Mouse (Mus musculus): ENCODE measurements around the gene Gsn.

The Gsn gene

DNA sequence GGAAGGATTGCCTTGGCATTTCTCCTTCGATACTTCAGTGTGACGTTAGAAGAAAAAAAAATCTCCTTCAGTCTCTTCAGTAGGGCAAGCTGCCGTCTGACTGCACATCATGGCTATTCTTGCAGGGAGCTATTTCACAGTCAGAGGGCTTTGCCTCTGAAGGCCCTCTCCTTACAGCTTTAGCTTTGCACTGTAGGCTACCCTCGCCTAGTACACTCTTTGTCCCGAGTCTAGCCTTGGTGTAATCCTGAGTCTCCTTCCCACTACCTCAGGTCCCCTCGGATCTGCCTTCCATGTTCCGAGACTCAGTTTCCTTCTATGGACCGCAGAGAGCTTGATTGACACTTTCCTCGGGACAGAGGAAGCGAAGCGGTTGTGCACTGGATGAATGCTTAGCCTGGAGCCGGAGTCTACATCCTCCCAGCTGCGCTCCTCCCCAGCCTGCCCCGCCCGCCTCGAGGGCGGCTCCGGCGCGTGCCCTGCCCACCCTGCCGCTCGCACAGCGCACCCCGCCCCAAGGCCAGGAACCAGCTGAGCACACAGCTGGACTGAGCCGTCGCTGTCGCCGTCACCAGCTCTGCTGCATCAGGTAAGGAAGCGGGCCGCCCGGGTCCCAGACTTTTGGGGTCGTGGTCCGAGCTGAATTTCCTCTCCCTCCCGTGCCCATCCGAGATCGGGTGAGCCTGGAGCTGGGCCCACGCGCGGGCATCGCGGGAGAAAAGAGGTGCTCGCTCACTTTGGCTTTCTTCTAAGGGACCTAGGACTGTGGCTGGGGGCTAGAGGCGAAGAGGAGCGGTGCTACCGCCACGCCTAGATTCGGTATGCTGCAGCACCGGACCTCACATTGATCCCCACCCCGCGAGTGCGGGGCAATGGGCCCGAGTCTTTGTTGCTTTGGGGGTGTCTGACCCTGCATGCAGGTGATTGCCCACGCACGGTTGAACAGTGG is at the start of gene Gsn:
Gene Gsn (plus strand): TSS at position 496 of the 949 bp plus-strand sequence.
- peak; percentile 68 to 70 for DNase-seq (ENCODE audit: low spot score in 2 of 2)

DNA sequence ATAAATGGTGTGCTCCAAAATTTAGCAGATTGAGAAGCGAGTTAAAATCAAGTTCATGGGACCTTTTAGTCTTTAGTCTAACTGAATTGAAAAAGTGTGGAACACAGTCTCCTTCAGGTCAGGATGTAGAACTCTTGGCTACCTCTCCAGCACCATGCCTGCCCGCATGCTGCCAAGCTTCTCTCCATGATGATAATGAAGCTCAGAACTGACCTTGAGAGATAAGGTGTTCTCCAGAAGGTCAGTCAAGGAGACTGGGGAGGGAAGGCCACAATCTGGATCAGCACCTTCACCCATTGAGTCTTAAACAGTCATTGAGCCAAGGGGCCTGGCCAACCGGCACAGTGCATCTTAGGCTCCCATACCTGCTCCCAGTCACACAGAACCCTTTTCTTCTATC is 49.4 kb upstream of the Gsn start:
- no peak for DNase-seq (ENCODE audit: low spot score in 2 of 2)

DNA sequence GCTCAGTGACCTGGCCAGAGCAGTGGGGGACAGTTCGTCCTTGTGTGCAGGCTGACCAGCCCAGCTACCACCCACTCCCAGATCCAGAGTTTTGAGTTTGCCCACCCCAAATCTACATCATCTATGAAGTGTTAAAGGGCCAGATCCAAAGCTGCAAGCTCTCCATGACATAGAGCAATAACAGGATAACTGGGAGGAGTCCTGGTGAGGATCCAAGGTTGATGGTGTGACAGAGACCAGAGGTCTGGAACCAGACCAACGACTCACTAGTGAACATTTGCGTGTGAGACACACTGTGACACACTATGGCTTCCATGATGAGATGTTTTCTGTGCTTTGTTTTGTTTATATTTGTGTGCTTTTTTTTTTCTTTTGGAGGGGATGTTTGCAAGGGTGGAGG is 48.1 kb upstream of the Gsn start:
- no peak for DNase-seq (ENCODE audit: low spot score in 2 of 2)

DNA sequence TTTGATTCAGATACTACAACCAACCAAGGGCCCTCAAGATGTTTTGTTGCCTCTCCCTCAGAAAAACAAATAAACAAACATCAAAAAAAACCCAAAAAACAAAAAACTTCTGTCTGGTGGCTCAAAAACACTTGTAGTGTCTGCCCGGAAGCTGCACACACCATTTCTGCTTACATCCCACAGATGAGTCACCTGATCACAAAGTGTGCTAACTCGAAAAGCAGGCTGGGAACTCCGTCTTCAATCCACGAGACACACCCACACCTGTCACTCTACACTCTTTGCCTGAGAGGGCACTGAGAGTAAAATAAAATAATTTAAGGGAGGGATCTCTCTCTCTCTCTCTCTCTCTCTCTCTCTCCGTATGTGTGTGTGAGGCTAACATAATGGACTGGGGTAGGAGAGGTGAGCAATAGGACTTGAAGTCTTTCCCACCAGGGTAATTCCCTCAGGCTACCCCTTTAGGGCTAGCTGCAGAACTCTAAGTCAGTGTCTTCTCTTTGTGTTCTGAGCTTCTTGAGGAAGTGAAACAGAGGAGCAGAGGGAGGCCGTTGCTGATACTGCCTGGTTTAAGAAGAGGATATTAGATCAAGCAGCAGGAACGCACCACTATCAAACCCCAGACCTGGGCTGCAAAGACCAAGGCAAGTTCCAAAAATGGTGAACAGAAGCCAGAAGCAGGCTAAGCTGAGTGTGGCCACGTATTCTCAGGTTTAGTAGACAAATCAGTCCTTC is 47.1 kb upstream of the Gsn start:
- DNase-seq (ENCODE audit: low spot score in 2 of 2) = no peak

DNA sequence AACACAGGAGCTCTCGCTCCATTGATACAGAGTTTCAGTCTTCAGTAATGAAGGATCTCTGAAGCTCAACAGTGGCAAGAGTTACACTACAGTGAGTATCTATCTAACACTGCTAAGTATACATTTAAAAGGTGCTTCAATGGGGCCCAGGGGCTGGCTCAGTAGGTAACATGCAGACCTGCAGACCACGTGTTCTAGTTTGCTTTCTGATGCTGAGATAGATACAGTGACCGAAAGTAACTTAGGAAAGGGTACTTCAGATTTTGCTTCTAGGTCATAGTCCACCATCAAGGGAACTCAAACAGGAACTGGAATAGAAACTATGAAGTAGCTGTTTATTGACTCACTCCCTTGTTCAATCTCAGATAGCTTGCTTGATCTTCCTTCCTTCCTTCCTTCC is 44.5 kb upstream of the Gsn start:
- DNase-seq (ENCODE audit: low spot score in 2 of 2) = no peak

DNA sequence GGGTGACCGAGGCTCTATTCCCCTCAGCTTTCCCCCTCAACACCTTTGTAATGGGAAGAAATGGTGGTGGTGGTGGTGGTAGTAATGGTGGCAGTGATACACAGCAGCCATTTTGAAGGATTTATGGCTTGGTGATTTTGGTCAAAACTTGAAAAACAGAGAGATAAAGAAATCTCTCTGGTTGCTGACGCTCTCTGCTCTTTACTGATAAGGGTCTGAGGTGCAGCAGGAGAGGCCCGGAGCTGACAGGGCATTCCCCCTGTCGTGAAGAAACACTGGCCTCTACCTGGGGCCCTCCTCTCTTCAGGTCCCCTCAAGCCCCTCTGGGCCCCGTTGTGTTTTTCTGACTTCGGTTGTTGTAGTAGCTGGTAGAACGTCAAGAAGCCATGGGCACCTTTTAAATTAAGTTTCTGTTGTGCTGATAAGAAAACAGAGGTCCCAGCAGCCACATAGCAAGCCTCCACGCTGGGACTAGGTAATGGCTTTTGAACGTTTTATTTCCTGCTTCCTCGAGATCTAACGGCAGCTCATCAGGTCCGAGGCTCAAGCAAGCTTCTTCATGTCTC is 42.8 kb upstream of the Gsn start:
- no peak for DNase-seq (ENCODE audit: low spot score in 2 of 2)

DNA sequence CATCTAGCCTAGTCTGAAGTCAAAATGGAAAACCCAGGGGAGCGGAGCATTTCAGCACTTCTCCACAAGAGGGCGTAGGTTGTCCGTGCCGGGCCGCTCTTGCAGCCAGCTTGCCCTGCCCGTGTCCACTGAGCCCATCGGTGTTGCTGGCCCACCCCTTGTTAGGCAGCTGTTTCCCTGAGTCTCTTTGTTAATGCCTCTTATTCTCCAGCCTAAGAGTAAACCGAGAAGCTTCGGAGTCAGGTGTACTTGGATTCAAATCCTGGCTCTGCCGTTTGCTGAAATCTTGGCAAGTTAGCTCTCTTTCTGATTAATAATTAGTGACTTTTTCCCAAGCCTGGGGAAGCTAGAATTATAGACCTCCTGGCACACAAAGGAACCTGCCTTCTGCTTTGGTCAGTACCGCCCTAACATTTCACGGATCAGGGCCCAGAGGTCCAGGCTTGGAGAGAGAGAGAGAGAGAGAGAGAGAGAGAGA is 41.3 kb upstream of the Gsn start:
- peak; percentile 52 to 69 for DNase-seq (ENCODE audit: low spot score in 2 of 2)

DNA sequence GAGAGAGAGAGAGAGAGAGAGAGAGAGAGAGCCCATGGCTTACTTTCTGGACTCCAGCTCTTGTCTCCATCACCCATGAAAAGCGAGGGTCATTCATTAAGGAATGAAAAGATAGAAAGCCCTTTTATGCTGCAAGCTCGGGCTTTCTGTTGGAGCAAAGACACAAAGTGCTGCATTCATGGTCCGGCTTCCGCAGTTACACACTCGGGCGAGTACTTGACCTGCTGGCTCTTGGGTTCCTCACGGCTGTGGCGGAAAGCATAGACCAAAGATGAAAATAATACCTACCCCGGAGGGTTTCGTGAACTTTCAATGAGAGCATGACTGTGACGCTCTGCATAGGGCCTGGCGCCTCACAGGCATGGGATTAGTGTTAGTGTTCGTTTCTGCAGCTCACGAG is 40.8 kb upstream of the Gsn start:
- no peak for DNase-seq (ENCODE audit: low spot score in 2 of 2)

DNA sequence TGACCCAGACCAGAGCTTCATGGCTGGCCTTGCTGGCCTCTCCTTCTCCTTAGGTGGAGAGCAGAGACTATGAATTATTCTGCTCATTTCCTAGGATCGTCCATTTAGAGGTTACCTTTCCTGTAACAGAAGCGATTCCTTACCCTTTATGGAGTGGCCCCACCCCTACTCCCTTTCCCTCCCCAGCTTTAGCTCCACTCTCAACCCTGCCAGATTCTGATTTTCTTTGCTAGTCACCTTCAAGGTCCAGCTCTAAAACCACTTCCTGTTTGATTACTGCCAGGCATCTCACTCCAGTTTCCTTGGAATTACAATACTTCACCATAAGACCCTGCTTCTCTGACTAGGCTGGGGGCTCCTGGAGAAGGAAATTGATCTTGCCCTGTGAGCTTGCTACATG is 39.5 kb upstream of the Gsn start:
- no peak for DNase-seq (ENCODE audit: low spot score in 2 of 2)

DNA sequence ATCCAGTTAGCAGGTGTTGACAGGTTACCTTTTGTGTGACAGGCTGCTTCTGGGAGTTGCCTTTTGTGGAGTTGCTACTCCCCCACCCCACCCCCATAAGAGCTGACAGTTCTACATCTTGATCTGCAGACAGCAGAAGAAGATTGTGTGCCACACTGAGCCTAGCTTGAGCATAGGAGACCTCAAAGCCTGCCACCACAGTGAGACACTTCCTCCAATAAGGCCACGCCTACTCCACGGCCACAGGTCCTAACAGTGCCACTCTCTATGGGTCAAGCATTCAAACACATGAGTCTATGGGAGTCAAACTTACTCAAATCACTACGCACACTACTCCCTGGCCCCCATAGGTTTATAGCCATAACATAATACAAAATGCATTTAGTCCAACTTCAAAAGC is 37.4 kb upstream of the Gsn start:
- no peak for DNase-seq (ENCODE audit: low spot score in 2 of 2)

DNA sequence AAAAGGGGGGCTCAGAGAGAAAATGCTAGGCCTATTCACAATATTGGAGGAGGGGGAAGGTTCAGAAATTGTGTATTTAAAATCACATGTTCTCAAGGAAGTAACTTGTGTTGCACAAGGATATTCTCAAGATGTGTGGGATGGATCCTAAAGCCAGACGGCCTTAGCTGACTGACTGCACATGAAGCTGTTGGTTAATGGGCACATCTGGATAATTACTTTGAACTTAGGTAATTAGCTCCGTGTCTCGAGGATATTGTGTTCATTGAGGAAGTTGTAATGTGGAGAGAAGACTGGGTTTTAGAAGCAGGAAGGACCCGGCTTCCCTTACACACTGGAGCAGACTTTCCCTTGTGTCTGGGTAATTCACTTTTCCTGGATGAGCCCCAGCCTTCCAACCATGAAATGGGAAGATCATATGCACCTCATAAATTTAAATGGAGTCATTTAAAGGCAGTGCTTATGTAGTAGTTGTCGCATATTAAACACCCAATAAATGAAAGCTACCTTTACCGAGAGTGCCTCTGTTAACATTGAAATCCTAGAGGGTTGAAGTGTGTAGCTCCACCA is 33.3 kb upstream of the Gsn start:
- DNase-seq (ENCODE audit: low spot score in 2 of 2) = no peak

DNA sequence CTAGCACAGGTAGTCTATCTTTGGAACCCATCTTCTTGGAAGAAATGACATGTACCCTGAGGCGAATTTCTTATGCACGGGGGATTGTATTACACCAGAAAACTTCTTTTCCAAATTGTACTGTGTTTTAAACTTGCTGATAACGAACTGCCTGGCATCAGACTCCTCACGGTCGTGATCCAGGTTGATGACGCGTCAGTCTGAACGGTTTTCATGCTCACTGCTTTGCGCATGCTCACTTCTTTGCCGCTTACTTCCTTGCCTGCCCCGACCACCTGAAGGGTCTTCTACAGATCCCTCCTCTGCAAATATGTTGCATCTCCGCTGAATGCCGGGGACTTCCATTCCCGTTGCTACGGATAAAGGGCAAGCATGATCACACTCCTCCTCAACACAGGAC is 31.9 kb upstream of the Gsn start:
- DNase-seq (ENCODE audit: low spot score in 2 of 2) = no peak

DNA sequence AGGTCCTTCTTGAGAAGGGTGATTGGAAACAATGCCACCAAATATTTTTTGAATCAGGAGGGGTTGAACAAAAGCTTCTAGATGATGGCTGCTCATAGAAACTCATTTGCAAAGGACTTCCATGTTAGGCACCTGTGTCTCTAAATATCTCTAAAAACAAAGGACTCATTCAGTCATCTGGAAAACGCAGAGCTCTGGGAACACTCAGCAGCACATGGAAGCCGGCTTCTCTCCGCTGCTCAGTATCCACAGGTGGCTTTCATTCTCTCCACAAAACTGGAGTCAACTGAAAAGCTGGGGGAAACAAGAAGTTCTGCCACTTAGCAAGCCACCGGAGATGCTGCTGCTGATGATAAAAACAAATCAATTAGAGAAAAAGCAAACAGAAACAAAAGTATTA is 28.0 kb upstream of the Gsn start:
- DNase-seq (ENCODE audit: low spot score in 2 of 2) = no peak

DNA sequence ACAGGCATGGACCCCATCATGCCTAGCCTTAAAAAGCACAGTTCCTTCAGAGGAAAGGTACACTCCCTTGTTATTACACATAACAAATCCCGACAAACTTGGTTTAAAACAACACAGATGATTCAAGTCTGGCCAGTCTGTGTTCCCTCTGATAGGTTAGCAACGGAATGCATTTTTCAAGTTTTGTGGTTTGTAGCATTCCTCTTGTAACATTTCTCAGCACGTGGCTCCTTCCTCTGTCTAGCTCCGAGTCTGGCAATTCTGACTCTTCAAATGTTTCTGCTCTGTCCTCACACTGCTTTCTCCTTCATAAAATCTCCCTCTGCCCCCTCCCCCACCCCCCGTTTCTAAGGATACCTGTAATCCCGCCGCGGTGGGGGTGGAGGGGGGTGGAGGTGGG is 26.0 kb upstream of the Gsn start:
- DNase-seq (ENCODE audit: low spot score in 2 of 2) = no peak

DNA sequence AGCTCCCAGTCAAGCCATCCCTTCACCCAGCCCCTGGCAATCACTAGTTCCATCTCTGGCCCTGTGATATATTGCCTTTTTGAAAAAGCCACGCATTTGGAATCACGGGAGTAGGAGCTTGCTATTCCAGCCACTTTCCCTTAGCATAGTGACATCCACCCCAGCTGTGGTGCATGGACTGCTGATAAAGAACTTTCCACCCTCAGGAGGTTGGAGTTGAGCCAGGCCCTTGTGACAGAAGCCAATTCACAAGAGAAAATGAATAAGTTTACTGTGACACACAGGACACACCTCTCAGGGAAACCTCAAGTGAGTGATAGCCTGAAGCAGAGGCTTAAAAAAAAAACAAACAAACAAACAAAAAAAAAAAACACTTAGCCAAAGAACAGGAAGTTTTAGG is 24.3 kb upstream of the Gsn start:
- DNase-seq (ENCODE audit: low spot score in 2 of 2) = no peak

DNA sequence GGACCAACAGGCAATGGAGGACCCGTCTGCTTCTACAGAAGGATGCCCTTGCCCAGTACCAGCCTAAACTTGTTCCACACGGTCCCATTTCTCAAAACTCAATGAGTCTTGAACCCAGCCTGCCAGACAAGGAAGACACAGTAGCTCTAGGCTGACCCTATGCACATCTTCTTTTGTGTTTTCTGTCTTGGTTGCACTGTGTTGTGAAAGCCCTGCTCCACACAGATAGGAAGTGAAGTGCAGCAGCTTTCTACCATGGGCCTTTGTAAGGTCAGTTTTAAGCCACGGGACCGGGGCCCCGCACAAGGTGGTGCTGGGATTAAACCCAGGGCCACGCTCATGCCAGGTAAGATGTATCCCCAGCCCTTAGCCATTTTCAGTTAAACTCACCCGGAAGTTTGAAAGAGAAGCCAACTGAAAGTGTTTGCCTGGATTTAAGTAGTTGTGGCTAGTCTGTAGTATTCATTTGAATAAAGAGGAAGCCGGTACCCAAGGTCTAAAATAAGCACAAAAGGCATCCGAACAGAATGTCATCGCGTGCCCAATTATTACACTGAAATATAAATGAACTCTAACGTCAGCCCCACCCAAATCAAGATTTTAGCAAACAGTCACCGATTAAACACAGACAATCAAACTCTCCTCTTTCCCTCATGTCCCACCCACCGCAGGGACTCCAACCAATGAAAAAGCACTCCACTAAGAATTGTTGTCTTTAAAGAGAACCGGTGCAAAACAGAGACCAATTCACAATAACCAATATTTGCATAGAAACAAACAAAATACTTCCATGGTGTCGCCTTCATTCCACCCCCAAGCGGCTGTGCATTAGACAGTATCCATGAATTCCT is 23.4 kb upstream of the Gsn start:
- DNase-seq (ENCODE audit: low spot score in 2 of 2) = no peak

DNA sequence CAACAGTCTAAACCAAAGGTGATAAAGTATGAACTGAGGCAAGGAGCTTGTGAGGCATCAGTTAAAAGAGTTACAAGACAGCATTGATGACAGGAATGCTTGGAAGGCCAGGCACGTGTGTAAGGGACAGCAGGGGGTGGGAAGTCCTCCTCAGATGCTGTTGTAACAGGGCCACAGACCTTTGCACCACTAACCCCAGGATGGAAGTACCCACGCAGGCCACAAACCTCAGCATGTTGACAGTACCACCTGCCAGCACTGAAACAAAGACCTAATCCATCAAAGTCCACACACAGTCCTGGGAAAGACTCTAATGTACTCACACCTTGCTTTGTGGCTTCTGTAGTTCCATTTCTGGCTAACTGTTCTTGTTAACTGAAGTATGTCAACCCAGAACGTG is 22.3 kb upstream of the Gsn start:
- no peak for DNase-seq (ENCODE audit: low spot score in 2 of 2)

DNA sequence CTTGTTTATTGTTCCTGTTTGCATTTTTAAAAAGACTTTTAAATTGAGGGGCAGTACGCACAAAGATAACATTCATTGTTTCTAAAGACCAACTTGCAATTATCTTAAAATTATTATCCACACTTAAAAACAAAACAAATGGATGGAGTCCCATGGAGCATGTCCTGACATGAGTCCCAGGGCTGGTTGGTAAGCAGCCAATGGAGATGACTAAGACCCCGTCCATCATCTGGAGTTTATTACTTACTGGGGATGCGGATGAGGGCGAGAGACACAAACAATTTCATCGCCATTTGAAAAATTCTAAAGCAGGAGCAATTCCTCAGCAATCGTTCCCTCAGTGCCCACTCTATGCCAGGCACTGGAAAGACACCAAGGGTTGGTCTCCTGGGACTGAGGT is 21.2 kb upstream of the Gsn start:
- no peak for DNase-seq (ENCODE audit: low spot score in 2 of 2)

DNA sequence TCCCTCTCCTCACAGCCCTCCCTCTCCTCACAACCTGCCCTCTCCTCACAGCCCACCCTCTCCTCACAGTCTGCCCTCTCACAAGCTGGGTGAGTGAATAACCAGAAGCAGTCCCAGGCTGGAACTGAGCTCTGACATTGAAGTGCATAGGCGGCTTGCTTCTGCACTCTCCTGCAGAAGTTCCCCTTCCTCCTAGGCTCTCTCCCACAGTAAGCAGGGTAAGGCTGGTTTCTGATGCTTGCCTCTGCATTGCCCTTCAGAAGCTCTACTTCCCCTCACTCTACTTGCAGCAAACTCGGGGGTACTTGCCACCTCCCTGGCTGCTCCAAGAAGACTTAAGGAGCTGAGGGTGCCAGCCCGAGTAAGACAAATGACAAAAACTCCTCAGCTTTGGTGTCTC is 11.9 kb upstream of the Gsn start:
- no peak for DNase-seq (ENCODE audit: low spot score in 2 of 2)

DNA sequence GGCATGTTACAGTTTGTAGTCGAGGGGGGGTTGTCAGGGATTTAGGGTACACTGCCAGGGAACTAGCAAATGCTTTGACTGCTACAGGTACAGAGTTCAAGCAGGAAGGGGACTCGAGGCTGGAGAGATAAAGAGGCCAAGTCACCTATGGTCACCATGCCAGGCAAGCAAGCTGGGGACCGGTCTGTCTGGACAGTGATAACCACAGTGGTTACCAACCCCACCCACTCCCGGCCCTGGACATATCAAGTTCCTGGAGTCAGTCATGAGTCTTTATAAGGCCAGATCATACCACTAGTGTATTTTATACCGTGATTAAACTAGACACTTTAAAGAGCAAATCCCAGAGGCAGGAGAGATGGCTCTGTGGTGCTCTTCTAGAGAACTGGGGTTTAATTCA is 8.4 kb upstream of the Gsn start:
- DNase-seq (ENCODE audit: low spot score in 2 of 2) = no peak

DNA sequence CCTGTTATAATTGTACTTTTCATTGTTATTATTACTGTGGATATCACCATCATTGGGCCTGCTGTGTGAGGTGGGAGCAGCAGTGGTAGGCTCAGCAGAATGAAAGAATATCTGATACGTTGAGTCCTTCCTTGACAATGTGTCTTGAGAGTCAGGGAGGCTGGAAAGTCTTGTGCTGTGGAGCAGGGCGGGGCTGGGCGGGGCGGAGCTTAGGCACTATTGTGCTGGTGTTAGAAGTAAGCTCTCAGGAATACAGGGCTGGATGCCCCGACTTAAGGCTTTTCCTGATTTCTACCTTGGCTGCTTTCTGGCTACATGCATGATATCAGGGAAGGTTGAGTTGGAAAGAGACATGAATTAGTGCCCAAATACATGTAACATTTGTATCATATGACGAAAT is 3.4 kb upstream of the Gsn start:
- no peak for DNase-seq (ENCODE audit: low spot score in 2 of 2)

Data from spleen, postnatal 14 days (tissue).